Mouse (Mus musculus) adrenal gland, postnatal 4 days (tissue): ENCODE data around the gene Gm1673. TPM values are rescaled to one million over a fixed set of nuclear protein-coding genes. Genes with fewer than 3 reads are reported as not detected.
"Not testable (repeated sequence)": the region's sequence is repeated elsewhere in the genome, so short reads cannot be mapped to it uniquely, and the experiment has no call there.

Experiments
- DNase-seq, 2 experiments: peaks; one replicate each; pipeline ENCODE4 v3.0.0; 2021 to 2022; ENCODE audit warnings: low spot score in 2 of 2, mixed read lengths in 2 of 2
- long read RNA-seq, 2 experiments: library from polyadenylated mRNA; stranded (forward); transcript quantifications; one replicate each; pipeline ENCODE4 v2.0.0; 2021
- total RNA-seq, 2 experiments: library from RNA; stranded (reverse); gene quantifications; 2 replicates each; pipeline ENCODE4 v1.2.3; 2021

The Gm1673 gene
- 10 to 100 TPM; 37.0 to 39.1 TPM for total RNA-seq
- long read RNA-seq, experiment 1, transcript Gm1673-203 (4 exons, 511 nt): minor isoform, 13 of 35 reads
- long read RNA-seq, experiment 1, transcript Gm1673-205 (3 exons, 661 nt): minor isoform, 5 of 35 reads
- long read RNA-seq, experiment 1, transcript Gm1673-201 (4 exons, 477 nt): major isoform, 15 of 35 reads
- long read RNA-seq, experiment 1, partial matches to known transcripts: 0 of 35 reads
- long read RNA-seq, experiment 1, other reads (novel, unspliced or antisense): 2 of 35 reads
- long read RNA-seq, experiment 2, transcript Gm1673-205 (3 exons, 661 nt): minor isoform, 7 of 38 reads
- long read RNA-seq, experiment 2, transcript Gm1673-203 (4 exons, 511 nt): major isoform, 20 of 38 reads
- long read RNA-seq, experiment 2, transcript Gm1673-201 (4 exons, 477 nt): minor isoform, 8 of 38 reads
- long read RNA-seq, experiment 2, partial matches to known transcripts: 2 of 38 reads
- long read RNA-seq, experiment 2, other reads (novel, unspliced or antisense): 1 of 38 reads

GRCm38 (mm10) chr5:33983309-33984121 is at the start of gene Gm1673:
Gene Gm1673, plus strand, starts transcription at chr5:33983433.
- DNase-seq: peak; percentile 80 to 82

DNA sequence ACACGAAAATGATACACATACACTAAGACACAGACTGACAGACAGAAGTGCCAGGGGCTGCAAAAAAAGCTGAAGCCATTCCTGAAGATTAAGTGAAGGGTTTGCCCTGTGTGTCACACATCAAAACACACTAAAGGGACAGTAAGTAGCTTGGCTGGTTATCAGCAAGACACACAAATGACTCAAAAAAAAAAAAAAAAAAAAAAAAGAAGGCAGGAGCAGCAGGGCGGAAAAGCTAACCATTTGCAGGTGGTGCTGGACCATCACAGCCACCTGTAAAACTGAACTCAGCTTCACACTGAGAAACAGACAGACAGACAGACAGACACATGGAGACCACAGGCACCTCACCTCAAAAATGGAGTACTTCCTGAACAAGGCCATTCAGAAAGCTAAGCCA is 49.2 kb upstream of the Gm1673 start:
- DNase-seq: no peak

DNA sequence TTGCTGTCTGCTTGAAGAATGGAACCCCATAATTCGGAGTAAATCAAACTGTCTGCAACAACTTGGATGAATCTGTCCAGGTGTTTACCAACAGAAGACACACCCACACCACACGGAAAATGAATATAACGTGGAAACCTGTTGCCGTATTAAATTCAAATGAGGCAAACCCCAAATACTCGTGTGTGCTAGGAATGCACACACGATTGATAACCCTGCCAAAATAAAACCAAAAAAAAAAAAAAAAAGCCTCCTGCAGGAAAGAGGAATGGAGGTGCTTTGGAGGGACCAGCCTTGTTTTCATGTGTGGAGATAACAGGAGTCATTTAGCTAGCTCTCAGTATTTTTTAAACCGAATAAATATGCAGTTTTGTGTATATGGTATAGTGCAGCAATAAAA is 48.4 kb upstream of the Gm1673 start:
- DNase-seq: no peak

DNA sequence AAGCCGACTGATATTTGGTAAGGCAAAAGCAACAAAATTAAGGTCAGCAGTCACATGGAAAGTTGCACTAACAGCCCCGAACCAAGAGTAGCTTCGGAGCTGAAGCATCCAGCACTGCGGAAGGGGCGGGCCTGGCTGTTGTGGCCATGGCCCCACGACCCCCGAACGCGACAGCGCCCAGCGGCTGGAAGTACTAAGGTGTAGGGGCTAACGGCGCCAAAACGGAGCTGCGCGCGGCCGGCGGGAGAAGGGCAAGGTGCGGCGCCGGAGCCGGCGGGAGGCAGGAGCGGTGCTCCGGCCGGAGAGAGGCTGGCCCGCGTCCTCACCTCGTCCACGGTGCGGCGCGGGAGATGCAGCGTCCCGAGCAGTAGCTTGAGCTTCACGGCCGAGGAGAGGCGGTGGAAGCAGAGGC is 47.5 kb upstream of the Gm1673 start:
- DNase-seq: peak in 1 of 2 experiments; percentile 38

DNA sequence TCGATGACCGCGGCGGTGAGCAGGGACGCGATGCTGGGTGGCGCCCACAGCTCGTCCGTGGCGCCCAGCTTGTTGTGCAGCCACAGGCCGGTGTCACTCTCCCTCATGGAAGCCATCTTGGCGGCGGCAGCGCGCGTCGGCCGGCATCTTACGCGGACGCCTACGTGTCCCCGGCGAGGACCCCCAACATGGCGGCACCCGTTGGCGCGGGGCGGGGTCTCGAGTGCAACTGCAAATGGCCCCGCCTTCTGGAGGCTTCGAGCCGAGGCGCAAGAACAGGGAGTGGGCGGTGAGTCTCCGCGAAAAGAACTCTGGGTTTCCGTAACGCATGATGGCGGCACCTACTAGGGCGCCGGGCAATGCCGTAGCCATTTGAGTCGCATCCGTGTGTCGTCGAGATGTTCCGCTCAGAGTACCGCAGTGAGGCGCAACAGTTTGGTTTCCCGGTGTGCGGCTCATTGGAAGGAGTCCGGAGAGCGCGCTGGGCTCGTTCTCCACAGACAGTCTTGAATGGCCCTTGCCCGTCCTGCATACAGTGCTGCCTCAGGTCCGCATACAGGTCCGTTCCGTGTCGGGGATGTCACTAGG is 47.0 kb upstream of the Gm1673 start, which contains the start of gene Nelfa:
Gene Nelfa, minus strand, starts transcription at position 294 of the 588 bp plus-strand sequence.
- DNase-seq: peak; percentile 91 to 97

DNA sequence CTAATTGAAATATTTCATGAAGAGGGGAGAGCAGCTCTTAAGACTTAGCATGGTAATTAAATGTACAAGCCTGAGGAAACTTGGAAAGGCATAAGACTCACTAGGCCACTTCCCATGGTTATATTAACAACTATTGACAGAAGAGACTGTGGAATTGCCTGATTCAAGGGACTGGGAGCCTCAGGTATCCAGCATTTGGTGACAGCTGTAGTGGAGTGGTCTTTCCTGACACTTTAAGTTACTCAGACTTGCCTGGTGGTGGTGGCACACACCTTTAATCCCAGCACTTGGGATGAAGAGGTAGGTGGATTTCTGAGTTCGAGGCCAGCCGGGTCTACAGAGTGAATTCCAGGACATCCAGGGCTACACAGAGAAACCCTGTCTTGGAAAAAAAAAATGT is 46.0 kb upstream of the Gm1673 start:
- no peak for DNase-seq

- no peak for DNase-seq
Measured at GRCm38 (mm10) chr5:33938448-33938847, 44.8 kb upstream of the Gm1673 start.

- DNase-seq: not testable (repeated sequence)
Measured at GRCm38 (mm10) chr5:33947035-33947434, 36.2 kb upstream of the Gm1673 start.

GRCm38 (mm10) chr5:33948314-33948713 is 34.9 kb upstream of the Gm1673 start:
- no peak for DNase-seq

GRCm38 (mm10) chr5:33953471-33954185 is 29.6 kb upstream of the Gm1673 start:
- no peak for DNase-seq

DNA sequence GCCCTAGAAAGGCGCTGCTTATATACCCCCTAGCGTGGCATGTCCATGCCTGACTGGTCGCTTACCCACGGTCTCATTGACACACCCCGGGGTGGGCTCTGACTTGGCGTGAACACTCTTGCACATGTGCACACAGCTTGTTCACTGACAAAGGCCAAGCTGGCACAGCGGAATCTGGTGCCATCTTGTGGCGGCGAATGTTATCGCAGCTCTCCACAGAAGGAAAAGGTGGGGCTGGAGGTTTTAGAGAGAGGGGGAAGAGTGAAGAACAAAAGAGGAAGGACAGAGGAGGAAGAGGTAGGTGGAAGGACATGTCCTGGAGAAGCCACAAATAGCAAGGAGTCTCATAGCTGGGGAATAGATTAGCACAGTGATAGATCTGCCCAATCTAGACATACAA is 28.9 kb upstream of the Gm1673 start:
- peak; percentile 28 to 31 for DNase-seq

DNA sequence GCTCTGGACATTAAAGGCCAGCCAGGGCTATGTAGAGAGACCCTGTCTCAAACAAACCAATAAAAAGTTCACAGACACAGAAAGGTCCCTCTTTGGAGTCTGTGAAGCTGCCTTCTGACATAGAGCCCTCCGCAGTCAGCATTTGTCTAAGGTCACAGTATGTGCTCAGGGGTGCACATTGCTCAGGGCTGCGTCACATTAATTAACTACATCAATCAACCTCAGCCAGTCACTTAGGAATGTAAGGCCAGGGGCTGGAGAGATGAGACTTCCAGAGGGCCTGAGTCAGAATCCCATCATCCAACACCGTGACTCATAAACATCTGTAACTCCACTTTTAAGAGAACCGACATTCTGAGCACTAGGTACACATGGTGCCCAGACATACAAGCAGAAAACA is 27.4 kb upstream of the Gm1673 start:
- no peak for DNase-seq

DNA sequence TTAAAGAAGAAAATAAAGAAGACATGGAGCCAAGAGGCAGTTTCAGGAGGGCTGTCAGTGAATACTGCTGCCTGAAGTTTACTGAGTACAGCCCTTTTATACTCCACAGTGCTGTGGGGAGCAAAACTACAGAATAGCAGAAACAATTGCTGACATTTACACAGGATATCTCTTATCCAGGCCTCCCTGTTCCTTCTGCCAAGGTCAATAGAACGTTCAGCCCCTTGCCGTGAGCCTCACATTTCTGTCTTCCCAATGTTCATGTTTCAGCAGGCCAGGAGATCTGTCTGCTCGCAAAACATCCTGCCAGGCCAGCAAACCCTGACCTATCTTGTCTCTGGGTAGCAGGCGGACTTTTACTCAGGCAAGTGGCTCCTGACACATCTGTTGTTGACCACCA is 23.9 kb upstream of the Gm1673 start:
- DNase-seq: no peak

- no peak for DNase-seq
Measured at GRCm38 (mm10) chr5:33974736-33975135, 8.5 kb upstream of the Gm1673 start.

DNA sequence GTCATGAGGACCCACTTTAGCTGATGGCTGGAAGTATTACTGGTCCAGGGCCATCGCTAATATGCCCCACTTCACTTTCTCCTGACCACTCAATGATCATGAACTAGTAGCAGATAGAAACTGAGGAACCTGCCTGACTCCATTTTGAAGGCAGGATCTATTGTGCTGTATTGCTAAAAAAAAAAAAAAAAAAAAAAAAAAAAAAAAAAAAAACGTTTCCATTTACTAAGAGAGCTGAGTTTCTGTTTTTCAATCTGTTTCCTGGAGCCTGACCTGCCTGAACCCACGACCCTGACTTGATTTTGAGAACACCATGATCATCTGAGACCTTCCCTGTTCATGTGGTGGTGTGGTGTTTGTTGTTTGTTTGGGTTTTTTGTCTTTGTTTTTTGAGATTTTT is 7.0 kb upstream of the Gm1673 start:
- DNase-seq: no peak

DNA sequence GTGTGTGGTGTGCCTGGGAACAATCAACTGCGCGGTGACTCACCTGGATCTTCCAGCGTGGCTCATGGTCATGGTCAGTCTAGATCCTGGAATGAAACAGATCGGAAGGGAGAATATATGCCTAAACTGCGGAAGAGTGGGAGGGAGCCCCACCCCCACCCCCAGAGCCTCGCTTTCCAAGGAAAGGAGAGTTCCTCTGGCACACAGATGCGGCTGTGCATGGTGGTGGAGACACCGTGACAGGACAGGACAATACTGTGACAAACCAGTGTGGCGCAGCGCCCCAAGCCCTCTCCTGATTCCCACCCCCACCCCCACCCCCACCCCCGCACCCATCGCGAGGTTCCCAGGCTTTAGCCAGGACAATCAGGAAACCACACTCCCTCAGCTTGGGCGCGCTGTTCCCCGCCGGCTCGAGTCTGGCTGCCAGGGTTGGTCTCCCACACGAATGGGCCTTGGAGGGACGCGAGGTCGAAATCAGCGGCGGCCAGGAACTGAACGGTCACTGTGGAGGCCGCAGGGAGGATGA is 438 bp upstream of the Gm1673 start:
- DNase-seq: no peak

DNA sequence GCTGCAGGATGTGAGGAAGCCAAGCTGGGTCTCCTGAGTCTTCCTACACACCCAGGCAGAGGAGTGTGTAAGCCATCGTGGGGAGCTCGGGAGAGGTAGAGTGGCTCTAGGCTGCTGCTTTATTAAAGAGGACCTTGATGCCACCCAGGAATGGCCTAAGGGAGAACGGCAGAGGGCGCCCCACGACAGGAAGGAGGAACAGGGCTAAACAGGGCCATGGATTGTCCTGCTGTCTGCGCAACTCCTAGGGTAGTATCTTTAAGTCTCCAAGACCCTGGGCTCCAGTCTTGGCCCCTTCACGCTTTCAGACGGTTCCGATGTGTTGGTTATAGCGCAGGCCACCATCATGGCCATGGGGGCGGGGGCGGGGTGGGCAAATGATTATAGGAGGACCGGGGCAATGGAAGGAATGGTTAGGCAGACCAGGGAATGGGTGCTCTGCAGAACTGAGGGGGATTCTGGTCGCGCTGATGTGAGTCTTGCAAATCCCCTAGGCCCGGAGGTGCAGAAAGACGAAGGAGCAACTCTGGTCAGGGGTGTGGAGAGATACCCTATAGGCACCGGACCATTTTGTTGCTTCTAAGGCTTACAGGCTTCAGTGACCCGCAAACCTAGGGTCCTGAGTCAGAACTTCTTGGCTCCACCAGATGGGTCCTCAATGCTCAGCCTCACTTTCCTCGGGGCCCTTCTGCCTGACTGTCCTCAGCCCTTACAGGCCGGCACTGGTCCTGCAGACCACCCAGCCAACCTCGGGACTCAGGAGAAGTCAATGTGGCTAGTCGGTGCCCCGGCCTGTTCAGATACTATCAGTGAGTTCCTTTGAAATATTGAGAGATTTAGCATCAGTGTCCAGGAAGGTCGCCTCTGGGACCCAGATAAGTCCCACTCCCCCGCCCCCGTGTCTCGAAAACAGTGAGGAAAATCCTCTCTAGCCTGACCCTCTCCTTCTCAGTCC is 11.7 kb downstream of the Gm1673 start:
- DNase-seq: peak in 1 of 2 experiments; percentile 56

DNA sequence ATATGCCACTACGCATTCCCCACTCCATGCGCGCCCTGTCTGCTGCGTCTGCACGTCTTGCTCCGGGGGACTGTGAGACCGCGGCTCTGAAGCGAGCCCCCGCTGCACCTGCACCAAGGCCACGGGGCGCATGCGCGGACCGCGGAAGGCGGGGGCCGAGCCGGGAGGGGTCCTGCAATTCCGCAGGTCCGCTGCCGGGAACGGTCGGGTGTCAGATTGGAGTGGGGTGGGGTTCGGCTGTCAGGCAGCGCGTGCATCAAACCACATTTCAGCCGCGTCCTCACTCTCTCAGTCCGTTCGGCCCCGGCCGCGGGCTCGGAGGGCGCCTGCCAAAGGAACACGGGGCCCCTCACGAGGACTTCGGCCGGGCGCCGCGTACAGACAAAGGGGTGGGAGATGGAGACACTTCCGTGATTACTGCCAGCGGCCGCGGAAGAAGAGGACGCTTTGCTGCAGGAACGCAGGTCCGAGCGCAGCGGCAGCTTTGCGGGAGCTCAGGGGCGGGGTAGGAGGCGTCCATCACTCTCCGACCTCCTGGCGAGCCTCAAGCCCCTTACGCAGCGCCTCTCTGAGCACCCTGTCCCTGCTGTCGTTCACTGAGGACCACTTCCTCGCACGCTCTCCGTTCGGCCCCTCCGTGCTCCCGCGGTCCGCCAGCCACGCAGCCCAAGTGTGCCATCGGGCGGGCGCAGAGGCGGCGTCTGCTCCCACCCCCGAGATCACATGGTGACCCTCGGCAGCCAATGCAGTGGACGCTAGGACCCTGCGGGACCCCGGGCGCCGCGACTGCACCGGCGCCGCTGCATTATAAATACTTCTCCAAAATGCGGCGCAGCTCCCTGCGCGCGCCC is 12.8 kb downstream of the Gm1673 start, which contains the start of gene Nat8l:
Gene Nat8l, plus strand, starts transcription at position 142 of the 851 bp plus-strand sequence.
- no peak for DNase-seq

DNA sequence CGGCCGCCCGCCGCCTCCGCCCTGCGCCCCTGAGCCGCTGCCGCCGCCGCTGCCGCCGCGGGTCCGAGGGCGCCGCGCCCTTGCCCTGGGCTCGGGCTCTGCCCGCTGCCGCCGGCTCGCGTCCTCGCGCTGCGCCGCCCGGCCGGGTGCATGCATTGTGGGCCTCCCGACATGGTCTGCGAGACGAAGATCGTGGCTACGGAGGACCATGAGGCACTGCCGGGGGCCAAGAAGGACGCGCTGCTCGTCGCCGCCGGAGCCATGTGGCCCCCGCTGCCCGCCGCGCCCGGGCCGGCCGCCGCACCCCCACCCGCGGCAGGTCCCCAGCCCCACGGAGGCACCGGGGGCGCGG is 13.4 kb downstream of the Gm1673 start:
- no peak for DNase-seq
